Mouse (Mus musculus) hindbrain, postnatal 0 days (tissue): ENCODE data around the gene Cenpu. TPM values are rescaled to one million over a fixed set of nuclear protein-coding genes. Genes with fewer than 3 reads are reported as not detected.

Experiments
- ATAC-seq: fragments of 200-750 bp; cut with Nextera tagmentation; 2 replicates; pipeline ENCODE4 v1.8.0; 2017; ENCODE audit warnings: mild to moderate bottlenecking, moderate TSS enrichment, moderate library complexity
- DNase-seq: peaks from one replicate; pipeline ENCODE4 v3.0.0-alpha.2; 2015; ENCODE audit warnings: low spot score
- H3K27ac ChIP-seq: fragments of 300-500 bp; sonication (generic); 2 replicates; pipeline ENCODE4 v1.5.1; 2014; ENCODE audit warnings: mild to moderate bottlenecking
- H3K27me3 ChIP-seq: fragments of 300-500 bp; sonication (generic); 2 replicates; pipeline ENCODE4 v1.6.1; 2014; ENCODE audit warnings: low read length, mixed read lengths; ENCODE audit not compliant: insufficient read depth
- H3K36me3 ChIP-seq: fragments of 300-500 bp; sonication (generic); 2 replicates; pipeline ENCODE4 v1.6.1; 2014; ENCODE audit warnings: low read length, mixed read lengths; ENCODE audit not compliant: insufficient read depth
- H3K4me1 ChIP-seq: fragments of 300-500 bp; sonication (generic); 2 replicates; pipeline ENCODE4 v1.6.1; 2014; ENCODE audit warnings: antibody characterized with exemption, low read length, mixed read lengths; ENCODE audit not compliant: insufficient read depth
- H3K4me2 ChIP-seq: fragments of 300-500 bp; sonication (generic); 2 replicates; pipeline ENCODE4 v1.6.1; 2014; ENCODE audit warnings: low read depth, mild to moderate bottlenecking, low read length, moderate library complexity, mixed read lengths
- H3K4me3 ChIP-seq: fragments of 300-500 bp; sonication (generic); 2 replicates; pipeline ENCODE4 v1.5.1; 2014; ENCODE audit warnings: low read length
- H3K9ac ChIP-seq: fragments of 300-500 bp; sonication (generic); replicated peaks from 2 replicates; pipeline ENCODE4 v1.6.1; 2014; ENCODE audit warnings: mild to moderate bottlenecking, low read length, moderate library complexity, mixed read lengths
- H3K9me3 ChIP-seq: fragments of 300-500 bp; sonication (generic); 2 replicates; pipeline ENCODE4 v1.6.1; 2016; ENCODE audit warnings: low read length, mixed read lengths
- CTCF ChIP-seq: IDR thresholded peaks from 2 replicates; pipeline ENCODE4 v1.5.1; 2016; ENCODE audit warnings: antibody characterized with exemption, control low read depth, low read depth
- WGBS: fragments of 180-500 bp; shearing (Covaris S2); extraction: QIAGEN DNeasy Blood & Tissue Kit; methylation state at CpG from one replicate; pipeline ENCODE4 v1.1.7; 2014; 5-methylcytosine and 5-hydroxymethylcytosine counted together
- polyA plus RNA-seq: library from polyadenylated mRNA; unstranded; fragments of >200 nt; fragmentation: Nextera tagmentation; extraction: Ambion mirVana; gene quantifications from 2 replicates; pipeline ENCODE4 v1.2.1, GENCODE M21; 2015
- total RNA-seq: library from RNA; depleted of rRNA; stranded (reverse); fragments of >200 nt; gene quantifications from 2 replicates; pipeline ENCODE4 v1.2.3, GENCODE M21; 2014

The Cenpu gene
- total and polyA plus RNA-seq, 2 experiments from 2014 or later = 6.0 to 8.0 TPM

DNA sequence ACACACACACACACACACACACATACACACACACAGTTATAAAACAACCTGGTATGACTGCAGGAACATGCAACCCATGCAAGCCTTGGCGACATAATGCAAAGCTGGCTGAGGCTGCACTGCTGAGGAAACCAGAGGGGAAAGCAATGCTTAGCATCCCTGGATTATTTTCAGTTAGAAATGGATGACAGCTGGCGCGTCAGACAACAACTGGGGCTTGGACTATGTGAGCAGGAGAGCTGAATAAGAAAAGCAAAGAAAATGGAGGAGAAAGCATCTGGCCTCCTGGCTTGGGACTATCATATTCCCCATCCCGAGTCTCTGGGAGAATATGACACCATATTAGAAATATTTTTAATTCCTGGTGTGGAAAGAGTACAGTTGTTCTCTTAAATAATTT, 61.1 kb downstream of the Cenpu start:
- Histone ChIP-seq H3K36me3 (no peaks in the 10 kb centered on the region), H3K9me3 (no peaks in the 10 kb centered on the region), H3K4me1 (no peaks in the 10 kb centered on the region), H3K4me3 (no peak overlapping the region), H3K27me3 (no peaks in the 10 kb centered on the region), H3K9ac (no peak overlapping the region), H3K4me2 (no peak overlapping the region), H3K27ac (no peak overlapping the region)
- TF ChIP-seq CTCF = no peak
- DNase-seq (no peak), ATAC-seq (no peak)
- 72% methylated on average over 4 of the region's 4 CpGs for WGBS

DNA sequence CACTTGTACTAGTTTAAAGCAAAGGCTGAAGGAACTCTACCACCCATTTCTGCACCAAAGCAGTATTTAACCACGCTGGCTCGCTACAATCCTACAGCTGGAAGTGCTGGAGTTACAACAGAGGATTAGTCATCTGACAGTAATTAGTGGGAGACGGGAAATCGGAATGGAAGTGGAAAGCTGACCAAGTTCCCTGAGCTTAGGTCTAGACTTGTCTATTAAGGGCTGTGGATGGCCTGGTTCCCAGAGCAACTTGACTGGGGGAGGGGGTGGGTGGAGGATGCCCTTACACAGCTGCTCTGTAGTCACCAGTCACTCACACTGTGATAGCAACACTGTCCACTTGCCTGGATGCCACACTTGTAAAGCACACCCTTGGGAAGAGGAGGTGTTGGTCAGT, 61.5 kb downstream of the Cenpu start:
- Histone ChIP-seq H3K36me3 (no peaks in the 10 kb centered on the region), H3K4me2 (no peak overlapping the region), H3K27ac (no peak overlapping the region), H3K9me3 (no peaks in the 10 kb centered on the region), H3K9ac (no peak overlapping the region), H3K27me3 (no peaks in the 10 kb centered on the region), H3K4me3 (no peak overlapping the region), H3K4me1 (no peaks in the 10 kb centered on the region)
- DNase-seq = no peak
- TF ChIP-seq CTCF = no peak
- ATAC-seq = no peak
- WGBS = 67% methylated on average over 4 of the region's 4 CpGs

DNA sequence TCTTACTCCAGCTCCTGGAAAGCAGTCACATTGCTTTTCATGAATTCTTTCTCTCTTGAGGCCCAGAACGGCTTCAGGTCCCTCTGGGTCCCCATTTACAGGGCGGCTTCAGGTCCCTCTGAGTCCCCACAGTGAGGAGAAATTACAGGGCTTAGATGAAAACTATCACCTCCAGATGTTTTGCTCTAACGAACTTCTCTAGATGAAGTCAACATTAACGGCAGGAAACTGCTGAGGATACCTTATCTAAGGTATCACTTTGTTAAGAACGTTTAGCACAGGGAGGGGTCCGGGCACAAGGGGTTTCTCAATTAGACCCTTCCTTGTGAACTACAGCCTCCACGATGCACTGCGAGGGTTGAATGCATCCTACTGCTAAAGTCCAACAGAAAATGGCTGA, 64.1 kb downstream of the Cenpu start:
- WGBS = 92% methylated on average over 8 of the region's 8 CpGs
- DNase-seq = no peak
- H3K4me2 ChIP-seq = peak overlapping the region; percentile 93; the same call in 1 of the 2 replicates
- H3K4me1 ChIP-seq = peaks cover 6% of the 10 kb centered on the region
- no peak for TF ChIP-seq CTCF
- no peaks in the 10 kb centered on the region for H3K27me3 ChIP-seq
- no peaks in the 10 kb centered on the region for H3K36me3 ChIP-seq
- no peak overlapping the region for H3K9ac ChIP-seq
- no peaks in the 10 kb centered on the region for H3K9me3 ChIP-seq
- no peak for ATAC-seq
- no peak overlapping the region for H3K4me3 ChIP-seq
- no peak overlapping the region for H3K27ac ChIP-seq

DNA sequence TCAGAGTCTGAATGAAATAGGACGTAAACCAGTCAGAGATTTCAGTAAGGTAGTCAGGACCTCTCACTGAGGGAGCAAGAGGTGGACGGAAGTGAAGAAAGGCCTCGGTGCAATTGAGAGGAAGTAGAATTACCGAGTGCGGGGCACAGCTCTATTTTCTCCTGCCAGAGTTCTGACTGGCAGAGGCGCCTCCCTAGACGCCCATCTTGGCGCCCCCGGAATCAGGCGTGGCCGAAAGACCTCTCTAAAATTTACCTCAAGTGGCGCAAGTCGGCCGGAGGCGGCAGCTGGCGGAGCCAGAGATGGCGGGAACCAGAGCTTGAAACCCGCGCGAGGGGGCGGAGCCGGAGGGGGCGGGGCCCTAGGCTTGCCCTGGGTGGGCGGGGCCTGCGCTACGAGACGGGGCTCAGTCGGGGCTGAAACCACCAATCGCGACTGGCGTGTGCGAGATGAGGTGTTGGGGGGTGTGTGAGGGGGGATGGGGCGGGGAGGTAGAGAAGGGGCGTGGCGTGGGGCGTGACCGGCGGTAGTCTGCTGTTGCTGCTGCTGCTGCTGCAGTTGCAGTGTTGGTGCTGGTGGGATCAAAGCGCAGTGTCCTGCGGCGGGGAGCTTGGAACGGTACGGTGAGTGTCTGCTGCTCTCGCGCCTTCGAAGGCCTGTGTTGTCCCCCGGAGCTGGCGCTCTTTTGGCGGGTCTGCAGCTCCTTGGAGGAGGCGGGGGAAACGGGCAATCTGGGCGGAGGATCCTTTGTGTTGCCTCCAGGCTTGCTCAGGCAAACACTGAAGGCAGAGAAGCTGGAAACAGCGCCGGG, 65.3 kb downstream of the Cenpu start, which contains the start of the genes Primpol and Casp3:
Primpol (minus strand) TSS at position 334 of the 811 bp plus-strand sequence.
Casp3 (plus strand) TSS at position 413 of the 811 bp plus-strand sequence.
- DNase-seq (peak; percentile 97), ATAC-seq (peak; percentile 99)
- Histone ChIP-seq H3K9ac (peak within 1 kb of the TSS; percentile 88), H3K36me3 (no peaks in the 10 kb centered on the region), H3K4me3 (peak within 1 kb of the TSS; percentile 85), H3K27me3 (no peaks in the 10 kb centered on the region), H3K9me3 (no peaks in the 10 kb centered on the region), H3K4me2 (peak within 1 kb of the TSS; percentile 93), H3K27ac (peak within 1 kb of the TSS; percentile 92), H3K4me1 (peaks cover 6% of the 10 kb centered on the region)
- no peak for TF ChIP-seq CTCF
- whole genome bisulfite sequencing = 1% methylated on average over 52 of the region's 54 CpGs

DNA sequence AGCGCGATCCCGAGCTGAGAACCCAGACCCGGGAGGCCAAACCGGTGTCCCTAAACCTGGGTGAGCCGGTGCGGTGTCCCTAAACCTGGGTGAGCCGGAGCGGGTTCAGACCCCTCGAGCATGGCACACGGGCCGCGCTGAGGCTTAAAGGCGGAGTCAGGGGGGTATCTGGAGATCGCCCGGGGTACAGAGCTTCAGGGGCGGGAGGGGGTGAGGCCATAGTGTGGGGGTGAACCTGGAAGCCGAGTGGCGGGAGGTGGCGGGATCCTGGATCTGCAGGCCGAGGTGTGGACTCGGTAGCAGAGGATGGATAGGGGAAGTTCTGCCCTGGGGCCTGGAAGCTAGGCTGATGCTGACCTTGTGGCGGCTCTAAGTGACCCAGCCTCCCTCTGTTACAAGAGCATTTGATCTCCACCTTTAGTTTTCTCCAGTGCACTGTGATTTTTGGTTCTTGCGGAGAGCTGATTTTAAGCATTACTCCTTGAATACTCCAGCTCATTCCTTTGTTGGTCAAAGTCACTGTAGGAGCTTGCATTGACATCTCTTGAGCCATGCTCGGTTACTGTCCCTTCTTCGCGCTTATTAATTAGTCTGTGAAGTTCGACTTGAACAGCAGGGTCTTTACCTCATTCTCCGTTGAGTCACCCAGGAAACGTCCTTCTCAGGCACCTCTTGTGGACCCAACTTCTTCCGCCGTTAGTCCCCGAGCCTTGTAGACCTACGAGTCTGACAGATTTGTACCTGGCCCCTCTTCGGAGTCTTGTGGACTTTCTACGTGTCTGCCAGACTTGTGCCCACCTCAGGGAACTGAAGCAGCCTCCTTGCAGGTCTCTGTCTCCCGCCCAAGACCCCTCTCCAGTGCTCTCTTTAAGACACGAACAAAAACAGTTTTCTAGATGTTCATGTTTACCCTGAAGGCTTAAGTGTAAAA, 66.1 kb downstream of the Cenpu start:
- Histone ChIP-seq H3K27ac (peak overlapping the region; percentile 92), H3K36me3 (no peaks in the 10 kb centered on the region), H3K27me3 (no peaks in the 10 kb centered on the region), H3K9ac (peak overlapping the region; percentile 88), H3K4me2 (peak overlapping the region; percentile 93), H3K9me3 (no peaks in the 10 kb centered on the region), H3K4me3 (peak overlapping the region; percentile 85), H3K4me1 (peaks cover 6% of the 10 kb centered on the region)
- no peak for TF ChIP-seq CTCF
- under 1% methylated on average over 37 of the region's 38 CpGs for WGBS
- ATAC-seq (no peak; the same call in 1 of the 2 replicates), DNase-seq (peak; percentile 48)

DNA sequence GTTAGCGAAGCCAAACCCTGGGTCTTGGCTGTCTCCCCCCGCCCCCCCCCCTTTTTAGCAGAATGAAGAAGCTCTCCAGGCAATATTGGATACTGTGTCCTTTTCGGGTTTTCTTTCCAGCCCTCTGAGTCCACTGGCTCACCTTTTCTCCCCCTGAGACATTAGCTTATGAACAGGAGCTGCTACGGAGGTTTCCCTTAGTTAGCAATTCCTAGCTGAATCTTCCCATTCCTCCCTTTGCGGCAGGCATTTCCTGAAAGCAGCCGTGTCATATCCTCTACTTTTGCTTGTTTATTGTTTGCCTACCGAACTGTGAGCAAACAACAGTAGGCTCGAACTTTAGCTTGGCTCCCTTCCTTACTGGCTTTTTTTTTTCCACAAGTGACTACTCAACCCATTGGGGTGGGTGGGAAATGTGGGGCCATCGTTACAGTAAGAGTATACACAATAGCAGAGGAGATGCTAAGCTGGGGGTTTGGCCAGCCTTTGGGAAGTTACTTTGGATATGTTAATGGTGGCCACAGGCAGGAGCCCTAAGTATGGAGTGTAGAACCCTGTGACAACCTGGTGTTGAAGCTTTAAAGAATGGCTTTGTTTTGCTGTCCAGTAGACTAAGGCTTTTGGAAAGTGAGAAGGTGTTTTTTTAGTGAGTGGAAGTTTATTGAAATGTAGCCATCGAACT, 67.0 kb downstream of the Cenpu start:
- Histone ChIP-seq H3K36me3 (no peaks in the 10 kb centered on the region), H3K4me1 (peaks cover 6% of the 10 kb centered on the region), H3K27ac (no peak overlapping the region), H3K4me3 (peak overlapping the region; percentile 85), H3K9me3 (no peaks in the 10 kb centered on the region), H3K27me3 (no peaks in the 10 kb centered on the region), H3K4me2 (peak overlapping the region; percentile 93), H3K9ac (peak overlapping the region; percentile 88)
- TF ChIP-seq CTCF = no peak
- ATAC-seq (no peak), DNase-seq (peak; percentile 28)
- 3% methylated on average over 10 of the region's 10 CpGs for WGBS
